Mouse (Mus musculus) neural tube, embryonic 11.5 days (tissue): ENCODE measurements around the gene P3h3. TPM values are rescaled to one million over a fixed set of nuclear protein-coding genes. Genes with fewer than 3 reads are reported as not detected.
"Not testable (repeated sequence)": the region's sequence is repeated elsewhere in the genome, so short reads cannot be mapped to it uniquely, and the experiment has no call there.

Source experiments
- ATAC-seq: fragments of 200-750 bp; cut with Nextera tagmentation; 2 replicates; pipeline ENCODE4 v1.8.0; 2017; ENCODE audit warnings: moderate number of reproducible peaks, mild to moderate bottlenecking, moderate TSS enrichment, moderate library complexity; ENCODE audit not compliant: insufficient read depth, low FRiP score, low TSS enrichment
- DNase-seq: peaks from one replicate; pipeline ENCODE4 v3.0.0-alpha.2; 2015; ENCODE audit warnings: low spot score
- H3K27ac ChIP-seq: fragments of 300-500 bp; sonication (generic); 2 replicates; pipeline ENCODE4 v1.5.1; 2014; ENCODE audit warnings: low read depth, mild to moderate bottlenecking, low read length
- H3K27me3 ChIP-seq: fragments of 300-500 bp; sonication (generic); 2 replicates; pipeline ENCODE4 v1.6.1; 2014; ENCODE audit warnings: mild to moderate bottlenecking, low read length, mixed read lengths; ENCODE audit not compliant: control insufficient read depth, insufficient read depth
- H3K36me3 ChIP-seq: fragments of 300-500 bp; sonication (generic); 2 replicates; pipeline ENCODE4 v1.6.1; 2014; ENCODE audit warnings: mild to moderate bottlenecking, low read length, moderate library complexity, mixed read lengths; ENCODE audit not compliant: control insufficient read depth, insufficient read depth
- H3K4me1 ChIP-seq: fragments of 300-500 bp; sonication (generic); 2 replicates; pipeline ENCODE4 v1.6.1; 2014; ENCODE audit warnings: low read length, mixed read lengths; ENCODE audit not compliant: control insufficient read depth, insufficient read depth
- H3K4me2 ChIP-seq: fragments of 300-500 bp; sonication (generic); 2 replicates; pipeline ENCODE4 v1.6.1; 2014; ENCODE audit warnings: low read depth, mild to moderate bottlenecking, moderate library complexity
- H3K4me3 ChIP-seq: fragments of 300-500 bp; sonication (generic); 2 replicates; pipeline ENCODE4 v1.5.1; 2014; ENCODE audit warnings: low read depth, low read length
- H3K9ac ChIP-seq: fragments of 300-500 bp; sonication (generic); 2 replicates; pipeline ENCODE4 v1.6.1; 2014; ENCODE audit warnings: mild to moderate bottlenecking, low read length
- H3K9me3 ChIP-seq: fragments of 300-500 bp; sonication (generic); 2 replicates; pipeline ENCODE4 v1.6.1; 2016; ENCODE audit warnings: low read length; ENCODE audit not compliant: control insufficient read depth
- WGBS: fragments of 180-500 bp; shearing (Covaris S2); extraction: QIAGEN DNeasy Blood & Tissue Kit; methylation state at CpG from one replicate; pipeline ENCODE4 v1.1.7; 2014; 5-methylcytosine and 5-hydroxymethylcytosine counted together
- polyA plus RNA-seq: library from polyadenylated mRNA; unstranded; fragments of >200 nt; fragmentation: Nextera tagmentation; extraction: Ambion mirVana; gene quantifications from 2 replicates; pipeline ENCODE4 v1.2.1, GENCODE M21; 2014

Gene P3h3
- polyA plus RNA-seq, 1 experiment from 2014 or later: 14.6 TPM

GRCm38 (mm10) chr6:124805341-124806321 is 51.9 kb downstream of the P3h3 start:
- DNase-seq: peak; percentile 91
- Histone ChIP-seq H3K4me2 (peak overlapping the region; percentile 67), H3K27ac (0 out of 2 replicates have a peak overlapping the region, but pooled peaks have one; percentile 53), H3K36me3 (no peaks in the 10 kb centered on the region), H3K4me1 (peaks cover 14% of the 10 kb centered on the region), H3K27me3 (no peaks in the 10 kb centered on the region), H3K9ac (peak overlapping the region; percentile 54), H3K4me3 (peak overlapping the region; percentile 39), H3K9me3 (no peaks in the 10 kb centered on the region)
- ATAC-seq: peak; percentile 80
- 2% methylated on average over 34 of the region's 34 CpGs for WGBS

- H3K27me3 ChIP-seq: no peaks in the 10 kb centered on the region
- DNase-seq (no peak), ATAC-seq (no peak)
- H3K27ac ChIP-seq: no peak overlapping the region
- no peak overlapping the region for H3K4me3 ChIP-seq
- H3K9ac ChIP-seq: no peak overlapping the region
- H3K4me1 ChIP-seq: peaks cover 10% of the 10 kb centered on the region
- no peak overlapping the region for H3K4me2 ChIP-seq
- H3K9me3 ChIP-seq: no peaks in the 10 kb centered on the region
- H3K36me3 ChIP-seq: no peaks in the 10 kb centered on the region
- WGBS: 93% methylated on average over 3 of the region's 3 CpGs
Observed at GRCm38 (mm10) chr6:124804341-124804740, 53.2 kb downstream of the P3h3 start.

- not testable (repeated sequence) for H3K9me3 ChIP-seq, H3K36me3 ChIP-seq, ATAC-seq, H3K27me3 ChIP-seq, H3K4me1 ChIP-seq, DNase-seq, H3K4me2 ChIP-seq, H3K4me3 ChIP-seq, H3K9ac ChIP-seq, H3K27ac ChIP-seq
- WGBS: 94% methylated on average over 4 of the region's 4 CpGs
Observed at GRCm38 (mm10) chr6:124803691-124804090, 53.9 kb downstream of the P3h3 start.

- ATAC-seq: no peak
- no peak overlapping the region for H3K9ac ChIP-seq
- H3K27me3 ChIP-seq: no peaks in the 10 kb centered on the region
- no peak overlapping the region for H3K4me3 ChIP-seq
- H3K27ac ChIP-seq: no peak overlapping the region
- H3K9me3 ChIP-seq: no peaks in the 10 kb centered on the region
- no peaks in the 10 kb centered on the region for H3K36me3 ChIP-seq
- 70% methylated on average over 3 of the region's 3 CpGs for WGBS
- H3K4me2 ChIP-seq: no peak overlapping the region
- DNase-seq: no peak
- peaks cover 7% of the 10 kb centered on the region; the same call in 1 of the 2 replicates for H3K4me1 ChIP-seq
Observed at GRCm38 (mm10) chr6:124803061-124803460, 54.5 kb downstream of the P3h3 start.

GRCm38 (mm10) chr6:124802400-124802799 is 55.2 kb downstream of the P3h3 start:
- not testable (repeated sequence) for DNase-seq, H3K9me3 ChIP-seq, H3K9ac ChIP-seq, H3K27ac ChIP-seq, H3K4me3 ChIP-seq, H3K36me3 ChIP-seq, H3K27me3 ChIP-seq, ATAC-seq, H3K4me2 ChIP-seq, H3K4me1 ChIP-seq
- 22% methylated on average over 4 of the region's 9 CpGs for WGBS

GRCm38 (mm10) chr6:124796200-124796599 is 61.4 kb downstream of the P3h3 start:
- Histone ChIP-seq H3K4me3 (no peak overlapping the region), H3K36me3 (no peaks in the 10 kb centered on the region), H3K4me1 (no peaks in the 10 kb centered on the region), H3K9me3 (no peaks in the 10 kb centered on the region), H3K9ac (no peak overlapping the region), H3K27me3 (no peaks in the 10 kb centered on the region), H3K27ac (no peak overlapping the region), H3K4me2 (no peak overlapping the region)
- WGBS: 79% methylated on average over 2 of the region's 2 CpGs
- ATAC-seq: no peak
- DNase-seq: no peak

- Histone ChIP-seq H3K27me3 (no peaks in the 10 kb centered on the region), H3K4me1 (no peaks in the 10 kb centered on the region), H3K36me3 (no peaks in the 10 kb centered on the region), H3K4me2 (no peak overlapping the region), H3K9ac (no peak overlapping the region), H3K9me3 (no peaks in the 10 kb centered on the region), H3K27ac (no peak overlapping the region), H3K4me3 (no peak overlapping the region)
- ATAC-seq (no peak), DNase-seq (no peak)
- 68% methylated on average over 4 of the region's 4 CpGs for WGBS
Observed at GRCm38 (mm10) chr6:124795781-124796180, 61.8 kb downstream of the P3h3 start.

- no peak for DNase-seq
- Histone ChIP-seq H3K36me3 (no peaks in the 10 kb centered on the region), H3K27ac (no peak overlapping the region), H3K9ac (no peak overlapping the region), H3K4me2 (no peak overlapping the region), H3K4me3 (no peak overlapping the region), H3K4me1 (no peaks in the 10 kb centered on the region), H3K9me3 (no peaks in the 10 kb centered on the region), H3K27me3 (no peaks in the 10 kb centered on the region)
- WGBS: 87% methylated on average over 3 of the region's 3 CpGs
- ATAC-seq: no peak
Observed at GRCm38 (mm10) chr6:124791911-124792310, 65.6 kb downstream of the P3h3 start.
